Mouse (Mus musculus) stomach, postnatal 0 days (tissue): Measurements from ENCODE around the gene Dctpp1. TPM values are rescaled to one million over a fixed set of nuclear protein-coding genes. Genes with fewer than 3 reads are reported as not detected.

Experiments used
- ATAC-seq: fragments of 200-750 bp; cut with Nextera tagmentation; 2 replicates; pipeline ENCODE4 v1.8.0; 2017; ENCODE audit not compliant: low FRiP score, low TSS enrichment
- DNase-seq: peaks from one replicate; pipeline ENCODE4 v3.0.0-alpha.2; 2016; ENCODE audit warnings: low spot score
- H3K27ac ChIP-seq: fragments of 300-500 bp; sonication (generic); replicated peaks from 2 replicates; pipeline ENCODE4 v1.5.1; 2014; ENCODE audit warnings: mild to moderate bottlenecking, control low read depth
- H3K27me3 ChIP-seq: fragments of 300-500 bp; sonication (generic); 2 replicates; pipeline ENCODE4 v1.6.1; 2014; ENCODE audit warnings: low read length; ENCODE audit not compliant: control insufficient read depth, insufficient read depth
- H3K36me3 ChIP-seq: fragments of 300-500 bp; sonication (generic); 2 replicates; pipeline ENCODE4 v1.6.1; 2014; ENCODE audit warnings: low read length, mixed read lengths; ENCODE audit not compliant: control insufficient read depth, insufficient read depth
- H3K4me1 ChIP-seq: fragments of 300-500 bp; sonication (generic); replicated peaks from 2 replicates; pipeline ENCODE4 v1.6.1; 2014; ENCODE audit warnings: antibody characterized with exemption; ENCODE audit not compliant: control insufficient read depth, insufficient read depth
- H3K4me2 ChIP-seq: fragments of 300-500 bp; sonication (generic); replicated peaks from 2 replicates; pipeline ENCODE4 v1.6.1; 2014; ENCODE audit warnings: low read depth, mild to moderate bottlenecking, control low read depth, moderate library complexity
- H3K4me3 ChIP-seq: fragments of 300-500 bp; sonication (generic); 2 replicates; pipeline ENCODE4 v1.5.1; 2014; ENCODE audit warnings: low read depth, low read length, control low read depth
- H3K9ac ChIP-seq: fragments of 300-500 bp; sonication (generic); 2 replicates; pipeline ENCODE4 v1.6.1; 2014; ENCODE audit warnings: mild to moderate bottlenecking, low read length, control low read depth, mixed read lengths
- H3K9me3 ChIP-seq: fragments of 300-500 bp; sonication (generic); 2 replicates; pipeline ENCODE4 v1.6.1; 2016; ENCODE audit warnings: low read length; ENCODE audit not compliant: control insufficient read depth
- CTCF ChIP-seq: IDR thresholded peaks from 2 replicates; pipeline ENCODE4 v1.5.1; 2016; ENCODE audit warnings: antibody characterized with exemption, low read depth, mild to moderate bottlenecking, moderate library complexity
- EP300 ChIP-seq: optimal IDR thresholded peaks from 2 replicates; pipeline ENCODE3; 2016; ENCODE audit warnings: antibody characterized with exemption
- WGBS: fragments of 180-500 bp; shearing (Covaris S2); extraction: QIAGEN DNeasy Blood & Tissue Kit; methylation state at CpG from one replicate; pipeline ENCODE4 v1.1.7; 2014; 5-methylcytosine and 5-hydroxymethylcytosine counted together
- polyA plus RNA-seq: library from polyadenylated mRNA; unstranded; fragments of >200 nt; fragmentation: Nextera tagmentation; extraction: Ambion mirVana; gene quantifications from 2 replicates; pipeline ENCODE4 v1.2.1, GENCODE M21; 2015

Gene Dctpp1
- polyA plus RNA-seq, 1 experiment from 2014 or later = 84.5 TPM

DNA sequence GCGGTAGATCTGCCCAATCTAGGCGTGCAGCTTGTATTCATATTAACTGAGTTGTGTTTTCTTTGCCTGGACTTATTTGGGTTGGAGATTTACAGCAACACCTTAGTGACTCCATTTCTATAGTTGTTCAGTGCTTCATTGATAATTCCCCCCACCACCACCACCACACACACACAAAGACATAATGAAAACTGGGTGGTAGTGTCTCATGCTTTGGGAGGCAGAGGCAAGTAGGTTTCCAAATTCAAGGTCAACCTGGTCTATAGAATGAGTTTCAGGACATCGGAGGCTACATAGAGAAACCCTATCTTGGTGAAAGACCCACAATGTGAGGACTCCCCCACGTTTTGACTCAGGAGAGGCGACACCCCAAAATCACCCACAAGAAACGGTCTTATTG lies 35.9 kb downstream of the Dctpp1 start:
- no peak for ATAC-seq
- Histone ChIP-seq H3K4me3 (no peak overlapping the region), H3K27ac (no peak overlapping the region), H3K9ac (no peak overlapping the region), H3K27me3 (no peaks in the 10 kb centered on the region), H3K36me3 (no peaks in the 10 kb centered on the region), H3K4me2 (no peak overlapping the region), H3K4me1 (no peaks in the 10 kb centered on the region), H3K9me3 (no peaks in the 10 kb centered on the region)
- TF ChIP-seq CTCF (no peak), EP300 (no peak)
- no peak for DNase-seq
- 86% methylated on average over 6 of the region's 6 CpGs for WGBS

DNA sequence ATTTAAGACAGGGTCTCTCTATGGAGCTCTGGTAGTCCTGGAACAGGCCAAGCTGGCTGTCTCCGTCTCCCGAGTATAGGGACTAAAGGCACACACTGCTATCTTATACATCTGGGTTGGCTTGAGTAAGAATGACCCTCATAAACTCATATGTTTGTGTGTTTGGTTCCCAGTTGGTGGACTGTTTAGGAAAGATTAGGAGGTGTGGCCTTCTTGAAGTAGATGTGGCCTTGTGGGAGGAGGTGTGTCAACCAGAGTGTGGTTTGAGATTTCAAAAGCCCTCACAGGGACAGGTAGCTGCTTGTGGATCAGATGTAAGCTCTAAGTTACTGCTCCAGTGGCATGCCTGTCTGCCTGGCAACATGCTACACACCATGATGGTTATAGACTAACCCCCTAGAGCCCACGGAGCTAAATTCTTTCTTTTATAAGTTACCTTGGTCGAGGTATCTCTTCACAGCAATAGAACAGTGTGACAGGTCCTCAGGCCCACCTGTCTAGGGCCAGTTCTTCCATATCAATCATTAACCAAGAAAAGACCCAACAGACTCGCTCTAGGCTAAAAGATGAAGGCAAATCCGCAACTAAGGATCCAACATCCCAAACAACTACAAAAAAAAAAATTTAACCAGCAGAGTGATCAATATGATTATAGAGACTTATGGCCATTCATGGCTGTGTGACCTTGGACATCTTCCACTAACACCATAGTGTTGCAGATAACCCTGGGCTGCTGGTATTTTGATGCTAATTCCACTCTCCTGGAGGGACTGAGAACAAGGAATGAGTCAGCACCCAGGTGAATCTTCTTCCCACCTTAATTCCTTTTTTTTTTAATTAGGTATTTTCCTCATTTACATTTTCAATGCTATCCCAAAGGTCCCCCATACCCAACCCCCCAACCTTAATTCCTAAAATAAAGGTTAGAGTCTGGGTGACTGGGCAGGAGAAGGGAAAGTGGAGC lies 36.7 kb downstream of the Dctpp1 start:
- no peak for TF ChIP-seq EP300
- Histone ChIP-seq H3K9ac (no peak overlapping the region), H3K27me3 (no peaks in the 10 kb centered on the region), H3K27ac (no peak overlapping the region), H3K4me1 (no peaks in the 10 kb centered on the region), H3K4me3 (no peak overlapping the region), H3K36me3 (no peaks in the 10 kb centered on the region), H3K4me2 (no peak overlapping the region), H3K9me3 (no peaks in the 10 kb centered on the region)
- no peak for DNase-seq
- WGBS = 79% methylated on average over 6 of the region's 6 CpGs
- ATAC-seq = no peak

- DNase-seq (no peak), ATAC-seq (no peak)
- Histone ChIP-seq H3K4me3 (no peak overlapping the region), H3K27me3 (no peaks in the 10 kb centered on the region), H3K9ac (no peak overlapping the region), H3K4me2 (no peak overlapping the region), H3K36me3 (no peaks in the 10 kb centered on the region), H3K4me1 (no peaks in the 10 kb centered on the region), H3K27ac (no peak overlapping the region), H3K9me3 (no peaks in the 10 kb centered on the region)
- TF ChIP-seq CTCF = no peak
- TF ChIP-seq EP300 = no peak
- 95% methylated on average over 3 of the region's 3 CpGs for WGBS
These were observed 37.4 kb downstream of the Dctpp1 start for GRCm38 (mm10) chr7:127223106-127223505.

DNA sequence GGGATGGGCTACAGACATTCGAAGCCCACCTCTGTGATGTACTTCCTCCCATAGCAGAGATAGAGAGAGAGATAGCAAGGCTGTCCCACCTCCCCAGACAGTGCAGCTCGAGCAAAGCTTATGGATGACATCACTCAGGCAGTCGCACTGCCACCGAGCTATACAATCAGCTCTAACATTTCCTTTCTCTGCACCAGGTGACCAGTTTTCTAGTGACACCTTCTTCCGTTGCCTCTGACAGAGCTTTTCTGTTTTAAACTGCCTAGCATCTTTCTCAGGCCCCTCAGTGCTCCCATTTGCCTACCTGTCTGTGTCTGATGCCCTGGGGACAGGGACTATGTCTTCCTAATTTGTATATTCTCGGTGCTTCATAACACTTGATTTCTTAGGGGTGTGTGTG lies 40.1 kb downstream of the Dctpp1 start:
- Histone ChIP-seq H3K27ac (no peak overlapping the region), H3K9ac (no peak overlapping the region), H3K27me3 (no peaks in the 10 kb centered on the region), H3K4me1 (no peaks in the 10 kb centered on the region), H3K4me2 (no peak overlapping the region), H3K9me3 (no peaks in the 10 kb centered on the region), H3K4me3 (no peak overlapping the region), H3K36me3 (no peaks in the 10 kb centered on the region)
- 71% methylated on average over 6 of the region's 6 CpGs for WGBS
- no peak for DNase-seq
- TF ChIP-seq EP300 = no peak
- TF ChIP-seq CTCF = no peak
- no peak for ATAC-seq

- Histone ChIP-seq H3K4me2 (no peak overlapping the region), H3K36me3 (no peaks in the 10 kb centered on the region), H3K27ac (no peak overlapping the region), H3K9ac (no peak overlapping the region), H3K4me3 (no peak overlapping the region), H3K9me3 (no peaks in the 10 kb centered on the region), H3K4me1 (no peaks in the 10 kb centered on the region), H3K27me3 (no peaks in the 10 kb centered on the region)
- ATAC-seq = no peak
- DNase-seq = no peak
- TF ChIP-seq EP300 (no peak), CTCF (no peak)
- WGBS = 91% methylated on average over 4 of the region's 4 CpGs
These were observed 41.8 kb downstream of the Dctpp1 start for GRCm38 (mm10) chr7:127218670-127219069.

DNA sequence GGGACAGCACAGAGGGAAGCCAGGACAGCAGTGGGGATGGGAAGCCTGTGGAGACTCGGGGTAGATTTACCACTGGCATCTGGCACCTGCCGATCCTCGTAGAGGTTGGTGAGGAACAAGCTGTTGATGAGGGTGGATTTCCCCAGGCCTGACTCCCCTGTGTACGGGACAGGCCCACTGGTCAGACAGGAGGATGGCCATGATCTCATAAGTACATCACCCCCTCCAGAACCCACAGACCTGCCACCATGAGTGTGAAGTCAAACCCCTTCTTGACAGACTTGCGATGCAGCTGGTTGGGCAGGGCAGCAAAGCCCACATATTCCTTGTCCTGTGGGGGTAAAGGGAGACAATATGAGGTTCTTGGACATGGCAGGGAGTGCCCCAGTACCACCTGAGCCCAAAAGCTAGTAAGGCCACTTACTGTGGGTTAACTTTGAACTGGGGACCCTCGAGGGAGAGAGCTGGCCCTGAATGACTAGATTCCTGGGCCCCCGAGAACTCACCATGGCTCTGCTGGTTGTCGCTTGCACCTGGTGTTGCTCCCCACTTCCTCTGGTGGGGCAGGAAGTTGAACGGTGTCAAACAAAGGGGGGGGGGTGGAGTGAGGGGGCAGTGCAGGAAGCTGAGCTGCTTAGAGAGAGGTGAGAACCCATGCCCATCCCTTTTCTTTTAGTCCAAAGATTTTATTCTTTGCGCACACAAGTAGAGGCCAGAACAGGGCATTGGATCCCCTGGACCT lies 42.4 kb downstream of the Dctpp1 start:
- Histone ChIP-seq H3K36me3 (no peaks in the 10 kb centered on the region), H3K9me3 (no peaks in the 10 kb centered on the region), H3K4me3 (no peak overlapping the region), H3K27ac (no peak overlapping the region), H3K4me1 (no peaks in the 10 kb centered on the region), H3K4me2 (no peak overlapping the region), H3K27me3 (no peaks in the 10 kb centered on the region), H3K9ac (no peak overlapping the region)
- TF ChIP-seq CTCF (no peak), EP300 (no peak)
- no peak for ATAC-seq
- 65% methylated on average over 10 of the region's 10 CpGs for WGBS
- no peak for DNase-seq
